Mouse (Mus musculus): ENCODE measurements around the gene Stx8. TPM values are rescaled to one million over a fixed set of nuclear protein-coding genes. Genes with fewer than 3 reads are reported as not detected.

Stx8 gene
- total and polyA plus RNA-seq, 2 experiments: 3.5 to 12.9 TPM

DNA sequence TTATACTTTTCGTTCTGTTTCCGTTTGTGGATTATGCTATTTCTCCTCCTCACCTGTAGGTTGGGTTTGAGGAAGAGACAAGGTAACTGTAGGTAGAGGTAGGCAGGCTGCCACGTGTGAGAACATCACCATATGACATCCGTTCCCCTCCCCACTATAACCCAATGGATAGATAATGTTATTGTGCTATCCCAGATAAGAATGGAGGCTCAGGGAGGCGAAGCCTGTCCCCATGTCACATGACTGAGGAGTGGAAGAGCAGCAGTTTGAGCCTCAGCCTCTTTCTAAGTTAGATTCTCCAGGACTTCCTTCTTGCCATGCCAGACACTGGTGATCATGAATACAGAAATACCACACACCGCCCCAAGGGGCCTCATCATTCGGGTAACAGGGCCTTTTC is 211.4 kb downstream of the Stx8 start:
- Histone ChIP-seq H3K9ac (ENCODE audit: low read depth, low read length) (no peak overlapping the region), H3K27me3 (ENCODE audit: control insufficient read depth, insufficient read depth, low read length) (no peaks in the 10 kb centered on the region), H3K4me1 (ENCODE audit: control insufficient read depth, insufficient read depth, low read length) (no peaks in the 10 kb centered on the region), H3K36me3 (ENCODE audit: control insufficient read depth, insufficient read depth, low read length) (no peaks in the 10 kb centered on the region), H3K79me2 (ENCODE audit: control insufficient read depth, insufficient read depth, low read length) (no peaks in the 10 kb centered on the region), H3K27ac (replicated peaks; ENCODE audit: insufficient read depth, low read depth, low read length) (no peak overlapping the region), H3K4me3 (ENCODE audit: insufficient read depth, low read depth, low read length) (no peak overlapping the region)
- 91% methylated on average over 7 of the region's 7 CpGs for WGBS
- no peak for DNase-seq (ENCODE audit: extremely low read depth, low read depth, low spot score)
- no peak for TF ChIP-seq CTCF (IDR thresholded peaks at IDR 0.05; ENCODE audit: low read depth, low read length)
- no peak for TF ChIP-seq POLR2A (IDR thresholded peaks at IDR 0.05; ENCODE audit: extremely low read depth, insufficient read depth, low read length)

GRCm38 (mm10) chr11:68185647-68186046 is 219.7 kb downstream of the Stx8 start:
- Histone ChIP-seq H3K4me3 (ENCODE audit: insufficient read depth, low read depth, low read length) (no peak overlapping the region), H3K27me3 (ENCODE audit: control insufficient read depth, insufficient read depth, low read length) (no peaks in the 10 kb centered on the region), H3K36me3 (ENCODE audit: control insufficient read depth, insufficient read depth, low read length) (no peaks in the 10 kb centered on the region), H3K79me2 (ENCODE audit: control insufficient read depth, insufficient read depth, low read length) (no peaks in the 10 kb centered on the region), H3K4me1 (ENCODE audit: control insufficient read depth, insufficient read depth, low read length) (no peaks in the 10 kb centered on the region), H3K9ac (ENCODE audit: low read depth, low read length) (no peak overlapping the region), H3K27ac (replicated peaks; ENCODE audit: insufficient read depth, low read depth, low read length) (no peak overlapping the region)
- no peak for DNase-seq (ENCODE audit: extremely low read depth, low read depth, low spot score)
- WGBS: over 99% methylated on average over 3 of the region's 3 CpGs
- no peak for TF ChIP-seq POLR2A (IDR thresholded peaks at IDR 0.05; ENCODE audit: extremely low read depth, insufficient read depth, low read length)
- TF ChIP-seq CTCF (IDR thresholded peaks at IDR 0.05; ENCODE audit: low read depth, low read length): no peak

DNA sequence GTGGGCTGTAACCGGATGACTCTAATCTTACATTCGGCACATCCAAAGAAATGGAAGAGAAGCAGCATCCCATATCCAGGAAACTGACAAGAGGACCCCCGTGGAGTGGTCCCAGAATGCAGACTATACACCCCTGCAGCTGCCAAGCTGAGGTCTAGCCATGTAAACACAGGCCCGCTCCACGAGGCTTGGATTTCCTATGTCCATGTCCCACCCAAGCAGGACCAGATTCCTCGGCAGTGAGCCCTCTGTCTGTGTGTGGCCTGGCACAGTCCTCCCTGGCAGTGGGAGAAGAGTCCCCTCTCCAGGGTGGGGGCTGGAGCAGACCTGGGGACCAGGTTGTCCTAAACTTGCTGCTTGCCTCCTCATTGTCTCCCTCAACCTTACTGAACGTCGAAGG is 221.2 kb downstream of the Stx8 start:
- DNase-seq (ENCODE audit: extremely low read depth, low read depth, low spot score): no peak
- Histone ChIP-seq H3K4me1 (ENCODE audit: control insufficient read depth, insufficient read depth, low read length) (no peaks in the 10 kb centered on the region), H3K79me2 (ENCODE audit: control insufficient read depth, insufficient read depth, low read length) (no peaks in the 10 kb centered on the region), H3K27me3 (ENCODE audit: control insufficient read depth, insufficient read depth, low read length) (no peaks in the 10 kb centered on the region), H3K9ac (ENCODE audit: low read depth, low read length) (no peak overlapping the region), H3K27ac (replicated peaks; ENCODE audit: insufficient read depth, low read depth, low read length) (no peak overlapping the region), H3K36me3 (ENCODE audit: control insufficient read depth, insufficient read depth, low read length) (no peaks in the 10 kb centered on the region), H3K4me3 (ENCODE audit: insufficient read depth, low read depth, low read length) (no peak overlapping the region)
- WGBS: 92% methylated on average over 8 of the region's 8 CpGs
- no peak for TF ChIP-seq POLR2A (IDR thresholded peaks at IDR 0.05; ENCODE audit: extremely low read depth, insufficient read depth, low read length)
- no peak for TF ChIP-seq CTCF (IDR thresholded peaks at IDR 0.05; ENCODE audit: low read depth, low read length)

- no peak for DNase-seq (ENCODE audit: extremely low read depth, low read depth, low spot score)
- 74% methylated on average over 12 of the region's 12 CpGs for WGBS
Measured at GRCm38 (mm10) chr11:68188695-68189201, 222.8 kb downstream of the Stx8 start.

GRCm38 (mm10) chr11:68190849-68191248 is 224.9 kb downstream of the Stx8 start:
- no peaks in the 10 kb centered on the region for H3K36me3 ChIP-seq (ENCODE audit: control insufficient read depth, insufficient read depth, low read length)
- WGBS: 92% methylated on average over 5 of the region's 5 CpGs

More at GRCm38 (mm10) chr11:68188695-68189201, 222.8 kb downstream of the Stx8 start:
- no peak overlapping the region for H3K4me3 ChIP-seq (ENCODE audit: insufficient read depth, low read depth, low read length)
- H3K27ac ChIP-seq (replicated peaks; ENCODE audit: insufficient read depth, low read depth, low read length): no peak overlapping the region
- H3K9ac ChIP-seq (ENCODE audit: low read depth, low read length): no peak overlapping the region
- H3K36me3 ChIP-seq (ENCODE audit: control insufficient read depth, insufficient read depth, low read length): no peaks in the 10 kb centered on the region
- no peaks in the 10 kb centered on the region for H3K4me1 ChIP-seq (ENCODE audit: control insufficient read depth, insufficient read depth, low read length)
- TF ChIP-seq POLR2A (IDR thresholded peaks at IDR 0.05; ENCODE audit: extremely low read depth, insufficient read depth, low read length) (no peak), CTCF (IDR thresholded peaks at IDR 0.05; ENCODE audit: low read depth, low read length) (no peak)
- H3K27me3 ChIP-seq (ENCODE audit: control insufficient read depth, insufficient read depth, low read length): no peaks in the 10 kb centered on the region
- no peaks in the 10 kb centered on the region for H3K79me2 ChIP-seq (ENCODE audit: control insufficient read depth, insufficient read depth, low read length)

GRCm38 (mm10) chr11:68195168-68195567 is 229.2 kb downstream of the Stx8 start:
- Histone ChIP-seq H3K9ac (ENCODE audit: low read depth, low read length) (no peak overlapping the region), H3K4me1 (ENCODE audit: control insufficient read depth, insufficient read depth, low read length) (no peaks in the 10 kb centered on the region), H3K79me2 (ENCODE audit: control insufficient read depth, insufficient read depth, low read length) (no peaks in the 10 kb centered on the region), H3K4me3 (ENCODE audit: insufficient read depth, low read depth, low read length) (no peak overlapping the region), H3K27ac (replicated peaks; ENCODE audit: insufficient read depth, low read depth, low read length) (no peak overlapping the region), H3K36me3 (ENCODE audit: control insufficient read depth, insufficient read depth, low read length) (no peaks in the 10 kb centered on the region), H3K27me3 (ENCODE audit: control insufficient read depth, insufficient read depth, low read length) (no peaks in the 10 kb centered on the region)
- DNase-seq (ENCODE audit: extremely low read depth, low read depth, low spot score): no peak
- 81% methylated on average over 6 of the region's 6 CpGs for WGBS
- no peak for TF ChIP-seq CTCF (IDR thresholded peaks at IDR 0.05; ENCODE audit: low read depth, low read length)
- TF ChIP-seq POLR2A (IDR thresholded peaks at IDR 0.05; ENCODE audit: extremely low read depth, insufficient read depth, low read length): no peak

More at GRCm38 (mm10) chr11:68190849-68191248, 224.9 kb downstream of the Stx8 start:
- Histone ChIP-seq H3K4me3 (ENCODE audit: insufficient read depth, low read depth, low read length) (no peak overlapping the region), H3K4me1 (ENCODE audit: control insufficient read depth, insufficient read depth, low read length) (no peaks in the 10 kb centered on the region), H3K27me3 (ENCODE audit: control insufficient read depth, insufficient read depth, low read length) (no peaks in the 10 kb centered on the region), H3K9ac (ENCODE audit: low read depth, low read length) (no peak overlapping the region), H3K79me2 (ENCODE audit: control insufficient read depth, insufficient read depth, low read length) (no peaks in the 10 kb centered on the region), H3K27ac (replicated peaks; ENCODE audit: insufficient read depth, low read depth, low read length) (no peak overlapping the region)
- TF ChIP-seq CTCF (IDR thresholded peaks at IDR 0.05; ENCODE audit: low read depth, low read length): no peak
- TF ChIP-seq POLR2A (IDR thresholded peaks at IDR 0.05; ENCODE audit: extremely low read depth, insufficient read depth, low read length): no peak
- DNase-seq (ENCODE audit: extremely low read depth, low read depth, low spot score): no peak
